Mouse (Mus musculus): ENCODE data around the gene AL607142.1. TPM values are rescaled to one million over a fixed set of nuclear protein-coding genes. Genes with fewer than 3 reads are reported as not detected.

AL607142.1 gene
- total and polyA plus RNA-seq, 3 experiments: not detected

GRCm38 (mm10) chr4:120142905-120143304 lies 78.1 kb downstream of the AL607142.1 start:
- no peaks in the 10 kb centered on the region for H3K4me1 ChIP-seq (ENCODE audit: control insufficient read depth in 1 of 2, insufficient read depth in 2 of 2, low read length in 2 of 2)
- TF ChIP-seq EP300 (IDR thresholded peaks at IDR 0.05; ENCODE audit: low read depth in 1 of 2, low read length in 2 of 2) (no peak), RAD21 (IDR thresholded peaks at IDR 0.05; ENCODE audit: low read depth, low read length) (no peak), MYC (IDR thresholded peaks at IDR 0.05; ENCODE audit: low read depth, low read length) (no peak), ZC3H11A (IDR thresholded peaks at IDR 0.05; ENCODE audit: low read depth, low read length) (no peak)
- DNase-seq (ENCODE audit: low read depth, low spot score): no peak
- no peak overlapping the region for H3K9ac ChIP-seq (ENCODE audit: control insufficient read depth, low read depth, low read length, poor library complexity, severe bottlenecking)
- H3K27ac ChIP-seq (ENCODE audit: control insufficient read depth, low read depth, low read length): no peak overlapping the region
- no peak overlapping the region for H3K4me3 ChIP-seq (ENCODE audit: control insufficient read depth in 1 of 2, insufficient read depth in 1 of 2, low read depth in 2 of 2, low read length in 2 of 2)
- no peaks in the 10 kb centered on the region for H3K9me3 ChIP-seq (replicated peaks; ENCODE audit: insufficient read depth, low read length)
- no peaks in the 10 kb centered on the region for H3K27me3 ChIP-seq (ENCODE audit: control insufficient read depth in 1 of 2, insufficient read depth in 2 of 2, low read length in 2 of 2)
- no peaks in the 10 kb centered on the region for H3K36me3 ChIP-seq (ENCODE audit: control insufficient read depth in 1 of 2, insufficient read depth in 2 of 2, low read length in 2 of 2)
- no peaks in the 10 kb centered on the region for H3K79me2 ChIP-seq (ENCODE audit: control insufficient read depth, insufficient read depth, low read length, poor library complexity)

Other genes starting within 250 kb of the AL607142.1 start
- not detected in 2 replicates for gene Edn2, start 96.2 kb downstream of the AL607142.1 start, total RNA-seq (2012; rRNA removed)
- not detected for gene Edn2, start 96.2 kb downstream of the AL607142.1 start, polyA plus RNA-seq (2012; ENCODE audit: insufficient read depth in 1 of 2, insufficient read length in 2 of 2, low read depth in 1 of 2, low replicate concordance in 2 of 2, missing spikeins in 1 of 2)
- 0.23 and 0.31 TPM in 2 replicates for gene Foxo6, start 222.4 kb downstream of the AL607142.1 start, total RNA-seq (2012; rRNA removed)
- gene Foxo6, start 222.4 kb downstream of the AL607142.1 start, polyA plus RNA-seq (2012; ENCODE audit: insufficient read depth in 1 of 2, insufficient read length in 2 of 2, low read depth in 1 of 2, low replicate concordance in 2 of 2, missing spikeins in 1 of 2): 1 to 10 TPM in 1 of 2 experiments, not detected in 1; 3.4 TPM

Measured in MEL (cell line).